Mouse (Mus musculus): Measurements from ENCODE around the gene Ntn5. TPM values are rescaled to one million over a fixed set of nuclear protein-coding genes. Genes with fewer than 3 reads are reported as not detected.
A peak's percentile ranks its signal among the peaks of the same experiment; 100 is the strongest.

The Ntn5 gene
- total and polyA plus RNA-seq, 3 experiments: 0.18 to 0.47 (median 0.26) TPM

DNA sequence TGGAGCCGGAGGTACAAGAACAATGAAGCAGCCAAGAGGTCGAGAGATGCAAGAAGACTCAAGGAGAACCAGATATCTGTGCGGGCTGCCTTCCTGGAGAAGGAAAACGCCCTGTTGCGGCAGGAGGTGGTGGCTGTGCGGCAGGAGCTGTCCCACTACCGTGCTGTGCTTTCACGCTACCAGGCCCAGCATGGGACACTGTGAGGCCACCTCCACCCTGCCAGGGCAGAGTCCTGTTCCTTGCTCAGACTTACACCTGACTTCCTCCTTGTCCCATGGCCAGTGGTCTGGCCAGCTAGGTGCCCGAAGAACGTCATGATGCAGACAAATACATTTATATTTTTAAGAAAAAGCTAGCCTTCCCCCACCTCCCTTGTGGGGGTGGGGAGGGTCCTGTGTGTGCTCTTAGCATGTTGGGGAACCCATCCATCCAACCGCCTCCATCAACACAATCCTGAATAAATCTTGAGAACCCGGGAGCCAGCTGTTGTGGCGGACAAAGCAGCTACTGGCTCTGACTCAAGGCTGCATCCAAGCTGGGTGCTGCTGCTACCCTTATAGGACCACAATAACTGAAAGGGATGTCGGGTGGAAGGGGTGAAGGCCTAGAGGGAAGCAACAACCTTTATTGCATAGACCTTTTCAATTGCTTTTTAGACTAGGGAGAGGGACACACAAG is 26.0 kb downstream of the Ntn5 start:
- Histone ChIP-seq H3K27ac (peak overlapping the region; percentile 2; the same call in 1 of the 2 replicates), H3K4me3 (no peak overlapping the region), H3K4me1 (ENCODE audit: control insufficient read depth, insufficient read depth, low read length) (peaks cover 14% of the 10 kb centered on the region), H3K79me2 (replicated peaks; ENCODE audit: control insufficient read depth, insufficient read depth, low read length) (no peaks in the 10 kb centered on the region), H3K9ac (ENCODE audit: low read depth, low read length) (0 out of 2 replicates have a peak overlapping the region, but pooled peaks have one; percentile 9), H3K36me3 (ENCODE audit: control insufficient read depth, insufficient read depth, low read length) (peaks cover 26% of the 10 kb centered on the region), H3K27me3 (ENCODE audit: control insufficient read depth, insufficient read depth, low read length) (no peaks in the 10 kb centered on the region)
- 70% methylated on average over 14 of the region's 14 CpGs for WGBS
- no peak for DNase-seq
- intact Hi-C loops (cut with DNase I): loop anchor here (10.0 kb wide), 1 partner anchor 965 kb away; the partner anchor contains the start of gene Vrk3
- TF ChIP-seq EP300 (IDR thresholded peaks at IDR 0.05; ENCODE audit: insufficient read depth, low read depth, low read length) (no peak), CTCF (IDR thresholded peaks at IDR 0.05) (no peak), POLR2A (IDR thresholded peaks at IDR 0.05; ENCODE audit: insufficient read depth, low read depth, low read length) (no peak; the same call in 1 of the 2 replicates)

DNA sequence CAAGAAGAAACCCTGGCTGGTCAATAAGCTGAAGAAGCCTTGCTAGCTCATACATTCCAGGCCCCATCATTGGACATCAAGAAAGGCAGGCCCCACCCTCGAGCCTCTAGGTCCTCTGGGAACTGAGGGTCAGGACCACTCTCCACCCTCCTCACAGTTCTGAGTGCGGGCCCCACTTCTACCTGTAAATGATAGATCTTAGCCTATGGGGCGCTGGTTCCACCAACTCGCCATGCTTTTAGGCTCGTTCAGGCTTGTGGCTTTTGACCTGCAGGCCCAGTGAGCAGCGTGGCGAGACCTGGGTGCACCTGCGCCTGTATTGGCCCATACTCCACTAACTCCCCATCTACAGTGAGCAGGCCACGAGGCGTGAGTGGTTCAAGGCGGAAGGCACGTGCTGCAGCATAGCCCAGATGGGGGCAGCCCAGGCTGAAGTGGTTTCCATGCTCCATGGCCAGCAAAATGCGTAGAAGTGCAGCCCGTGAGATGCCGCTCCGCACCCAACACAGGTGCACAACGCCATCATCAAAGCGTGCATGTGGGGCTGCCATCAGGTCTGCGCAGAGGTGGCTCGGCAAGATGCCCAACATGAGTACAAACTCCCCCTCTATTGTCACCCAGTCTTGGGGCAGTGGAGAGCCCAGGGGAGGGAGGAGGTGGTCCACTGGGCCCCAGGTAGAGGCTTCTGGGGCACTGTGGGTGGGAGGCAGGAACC is 26.8 kb downstream of the Ntn5 start:
- peak; percentile 81 for TF ChIP-seq POLR2A (IDR thresholded peaks at IDR 0.05; ENCODE audit: insufficient read depth, low read depth, low read length)
- TF ChIP-seq CTCF (IDR thresholded peaks at IDR 0.05): no peak
- peak; percentile 84 for TF ChIP-seq EP300 (IDR thresholded peaks at IDR 0.05; ENCODE audit: insufficient read depth, low read depth, low read length)
- intact Hi-C loops (cut with DNase I): loop anchor here (10.0 kb wide), 1 partner anchor 966 kb away; the partner anchor contains the start of gene Vrk3
- Histone ChIP-seq H3K4me1 (ENCODE audit: control insufficient read depth, insufficient read depth, low read length) (peaks cover 17% of the 10 kb centered on the region), H3K79me2 (replicated peaks; ENCODE audit: control insufficient read depth, insufficient read depth, low read length) (no peaks in the 10 kb centered on the region), H3K27me3 (ENCODE audit: control insufficient read depth, insufficient read depth, low read length) (no peaks in the 10 kb centered on the region), H3K27ac (no peak overlapping the region), H3K9ac (ENCODE audit: low read depth, low read length) (no peak overlapping the region), H3K36me3 (ENCODE audit: control insufficient read depth, insufficient read depth, low read length) (peaks cover 26% of the 10 kb centered on the region), H3K4me3 (no peak overlapping the region)
- DNase-seq: peak in 1 of 2 experiments; percentile 28
- 93% methylated on average over 20 of the region's 20 CpGs for WGBS

DNA sequence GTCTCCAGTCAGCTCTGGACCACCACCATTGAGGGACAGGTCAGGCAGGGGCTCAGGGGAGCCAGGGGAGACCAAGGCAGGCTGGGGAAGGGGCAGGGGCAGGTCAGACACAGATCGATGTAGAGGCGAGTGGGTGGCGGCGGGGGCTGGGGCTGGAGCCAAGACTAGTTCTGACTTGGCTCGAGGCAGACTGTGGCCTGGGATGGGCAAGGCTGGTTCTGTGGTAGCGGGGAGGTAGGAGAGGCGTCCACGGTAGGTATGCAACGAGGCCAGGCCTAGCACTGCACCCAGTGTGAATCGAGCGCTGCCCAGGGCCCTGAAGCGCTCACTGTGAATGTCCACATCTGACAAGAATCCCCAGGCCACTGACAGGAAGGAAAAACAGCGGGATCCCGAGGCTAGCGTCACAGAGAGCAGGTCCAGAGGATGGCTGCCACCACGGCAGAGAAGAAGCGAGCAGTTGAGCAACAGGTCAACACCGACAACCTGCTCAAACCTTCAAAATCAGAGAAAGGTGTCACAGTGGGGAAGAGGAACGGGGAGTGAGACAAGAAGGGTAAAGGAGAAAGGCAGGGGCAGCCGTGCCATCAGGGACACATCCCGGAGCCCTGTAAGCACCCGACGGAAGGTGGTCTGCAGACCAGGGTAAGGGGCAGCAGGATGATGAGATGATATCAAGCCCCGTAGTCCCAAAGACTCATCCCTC is 27.6 kb downstream of the Ntn5 start:
- Histone ChIP-seq H3K9ac (ENCODE audit: low read depth, low read length) (no peak overlapping the region), H3K27me3 (ENCODE audit: control insufficient read depth, insufficient read depth, low read length) (no peaks in the 10 kb centered on the region), H3K27ac (no peak overlapping the region), H3K36me3 (ENCODE audit: control insufficient read depth, insufficient read depth, low read length) (peaks cover 26% of the 10 kb centered on the region), H3K4me1 (ENCODE audit: control insufficient read depth, insufficient read depth, low read length) (peaks cover 21% of the 10 kb centered on the region), H3K79me2 (replicated peaks; ENCODE audit: control insufficient read depth, insufficient read depth, low read length) (no peaks in the 10 kb centered on the region; the same call in 1 of the 2 replicates), H3K4me3 (no peak overlapping the region)
- TF ChIP-seq POLR2A (IDR thresholded peaks at IDR 0.05; ENCODE audit: insufficient read depth, low read depth, low read length) (peak; percentile 57), EP300 (IDR thresholded peaks at IDR 0.05; ENCODE audit: insufficient read depth, low read depth, low read length) (peak; percentile 42; the same call in 1 of the 2 replicates), CTCF (IDR thresholded peaks at IDR 0.05) (no peak)
- peak in 1 of 2 experiments; percentile 31 for DNase-seq
- 78% methylated on average over 24 of the region's 24 CpGs for WGBS
- intact Hi-C loops (cut with DNase I): loop anchor here (10.0 kb wide), 1 partner anchor 967 kb away; the partner anchor contains the start of gene Vrk3

DNA sequence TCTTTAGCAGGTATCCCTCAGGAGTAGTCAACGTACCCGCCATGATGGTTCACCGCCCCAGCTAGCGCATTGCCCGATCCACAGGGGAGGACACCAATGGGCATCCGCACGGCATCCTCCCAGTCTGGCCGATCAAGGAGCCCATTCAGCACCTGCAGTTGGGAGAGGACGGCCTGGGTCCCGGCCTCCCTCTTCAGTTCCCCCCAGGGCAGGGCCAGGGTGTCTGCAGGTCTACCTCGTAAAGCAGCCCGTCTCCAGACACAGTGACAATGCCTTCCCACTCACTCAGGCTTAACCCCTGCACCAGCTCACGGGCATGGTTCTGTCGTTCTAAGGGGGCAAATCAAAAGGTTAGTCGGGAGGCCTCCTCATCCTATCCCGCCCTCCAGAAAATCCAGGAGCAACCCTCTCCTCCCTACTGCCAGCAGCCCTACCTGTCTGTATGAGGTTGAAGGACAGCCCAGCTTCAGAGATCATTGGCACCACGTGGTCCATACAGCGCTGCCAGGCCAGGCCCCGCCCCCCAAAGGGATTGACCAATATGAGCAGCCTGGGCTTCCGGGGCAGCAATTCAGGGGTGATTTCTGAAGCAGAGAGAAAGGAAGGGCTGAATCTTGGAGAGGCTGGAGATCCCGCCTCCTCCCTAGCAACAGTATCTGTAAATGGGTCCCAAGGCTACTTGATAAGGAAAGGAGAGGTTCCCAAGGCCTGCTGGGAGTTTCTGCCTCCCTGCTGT is 28.4 kb downstream of the Ntn5 start:
- no peaks in the 10 kb centered on the region for H3K27me3 ChIP-seq (ENCODE audit: control insufficient read depth, insufficient read depth, low read length)
- H3K79me2 ChIP-seq (replicated peaks; ENCODE audit: control insufficient read depth, insufficient read depth, low read length): no peaks in the 10 kb centered on the region; the same call in 1 of the 2 replicates
- no peak overlapping the region; the same call in 1 of the 2 replicates for H3K27ac ChIP-seq
- WGBS: 83% methylated on average over 21 of the region's 21 CpGs
- H3K4me3 ChIP-seq: no peak overlapping the region
- H3K9ac ChIP-seq (ENCODE audit: low read depth, low read length): no peak overlapping the region
- H3K36me3 ChIP-seq (ENCODE audit: control insufficient read depth, insufficient read depth, low read length): peaks cover 26% of the 10 kb centered on the region
- peaks cover 23% of the 10 kb centered on the region for H3K4me1 ChIP-seq (ENCODE audit: control insufficient read depth, insufficient read depth, low read length)
- TF ChIP-seq POLR2A (IDR thresholded peaks at IDR 0.05; ENCODE audit: insufficient read depth, low read depth, low read length) (peak; percentile 31; the same call in 1 of the 2 replicates), CTCF (IDR thresholded peaks at IDR 0.05) (no peak), EP300 (IDR thresholded peaks at IDR 0.05; ENCODE audit: insufficient read depth, low read depth, low read length) (0 out of 2 replicates have a peak, but pooled peaks have one; percentile 6)
- intact Hi-C loops (cut with DNase I): loop anchor here (10.0 kb wide), 1 partner anchor 967 kb away; the partner anchor contains the start of gene Vrk3
- peak; percentile 51 to 69 for DNase-seq

DNA sequence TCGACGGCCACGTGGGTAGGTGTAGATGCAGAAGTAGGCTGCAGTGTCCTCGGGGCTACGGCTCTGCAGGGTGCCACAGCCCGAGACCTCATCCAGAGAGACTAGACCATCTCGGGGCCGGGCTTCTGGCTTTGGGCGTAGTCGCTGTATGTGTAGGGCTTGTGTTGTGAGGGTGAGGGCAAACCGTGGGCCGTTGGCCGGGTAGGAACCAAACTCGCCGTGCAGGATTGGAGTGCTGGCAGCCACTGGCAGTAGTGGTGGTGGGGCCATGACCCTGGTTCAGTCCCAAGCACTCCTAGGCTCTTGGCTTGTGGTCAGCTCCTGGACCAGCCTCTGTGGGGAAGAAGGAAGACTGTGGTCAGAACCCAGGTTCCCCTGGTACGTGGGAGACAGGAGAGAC is 29.6 kb downstream of the Ntn5 start:
- no peak for DNase-seq
- no peak for TF ChIP-seq CTCF (IDR thresholded peaks at IDR 0.05)
- 0 out of 2 replicates have a peak, but pooled peaks have one; percentile 10 for TF ChIP-seq POLR2A (IDR thresholded peaks at IDR 0.05; ENCODE audit: insufficient read depth, low read depth, low read length)
- 91% methylated on average over 16 of the region's 16 CpGs for WGBS
- Histone ChIP-seq H3K36me3 (ENCODE audit: control insufficient read depth, insufficient read depth, low read length) (peaks cover 21% of the 10 kb centered on the region), H3K27ac (no peak overlapping the region), H3K27me3 (ENCODE audit: control insufficient read depth, insufficient read depth, low read length) (no peaks in the 10 kb centered on the region), H3K79me2 (replicated peaks; ENCODE audit: control insufficient read depth, insufficient read depth, low read length) (no peaks in the 10 kb centered on the region; the same call in 1 of the 2 replicates), H3K4me1 (ENCODE audit: control insufficient read depth, insufficient read depth, low read length) (peaks cover 18% of the 10 kb centered on the region), H3K9ac (ENCODE audit: low read depth, low read length) (no peak overlapping the region), H3K4me3 (no peak overlapping the region)
- intact Hi-C loops (cut with DNase I): loop anchor here (10.0 kb wide), 1 partner anchor 969 kb away; the partner anchor contains the start of gene Vrk3
